Mouse (Mus musculus) thymus, postnatal 4 days (tissue): Measurements from ENCODE around the gene Timm13.

ENCODE experiments used
- DNase-seq: peaks from one replicate; pipeline ENCODE4 v3.0.0; 2021

The Timm13 gene

DNA sequence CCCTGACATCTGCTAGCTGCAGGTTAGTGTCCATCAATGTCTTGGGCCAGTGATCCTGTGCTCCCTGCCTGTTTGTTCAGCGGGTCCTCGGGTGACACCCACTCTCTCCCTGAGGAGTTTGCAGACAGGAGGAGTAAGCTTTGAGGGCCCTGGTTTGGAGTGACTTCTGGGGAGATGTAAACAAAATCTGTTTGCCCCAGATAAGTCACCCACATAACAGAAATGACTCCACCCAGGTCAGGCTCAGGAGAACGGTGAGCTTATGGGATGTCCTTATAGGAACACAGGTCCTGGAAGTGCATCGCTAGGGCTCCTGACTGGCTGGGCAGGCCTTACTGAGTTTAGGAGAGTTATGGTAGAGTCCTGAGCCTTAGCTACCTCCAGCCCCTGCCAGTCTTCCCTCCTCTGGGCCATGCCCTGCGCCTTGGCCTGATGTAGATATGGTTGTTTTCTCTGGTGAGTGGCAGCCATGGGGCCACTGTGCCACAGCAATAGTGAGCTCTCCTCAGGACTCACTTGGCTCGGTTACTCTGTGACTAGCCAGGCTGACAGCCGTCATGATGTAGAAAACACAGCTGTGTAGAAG lies 42.3 kb downstream of the Timm13 start:
- no peak for DNase-seq

- no peak for DNase-seq
Measured at GRCm38 (mm10) chr10:80857848-80858247, 42.9 kb downstream of the Timm13 start.

GRCm38 (mm10) chr10:80857386-80857785 lies 43.4 kb downstream of the Timm13 start:
- DNase-seq, result no peak

DNA sequence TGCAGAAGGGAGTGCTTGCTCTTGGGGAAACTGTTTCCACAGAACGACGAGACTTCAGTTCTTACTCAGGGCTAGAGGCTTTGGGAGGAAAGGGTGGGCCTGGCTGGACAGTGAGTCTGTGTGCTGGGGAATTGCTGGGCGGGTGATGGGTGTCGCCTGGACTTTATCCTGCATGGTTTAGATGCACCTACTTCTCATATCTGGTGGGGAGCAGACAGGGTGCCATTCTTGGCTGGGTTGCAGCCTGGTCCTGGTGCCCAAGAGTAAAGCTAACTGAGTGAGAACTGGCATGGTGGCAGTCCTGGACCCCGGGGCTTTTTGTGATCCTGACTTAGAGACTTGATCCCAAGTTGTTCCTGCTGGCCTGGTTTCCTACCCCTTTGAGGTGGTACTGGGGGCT lies 43.9 kb downstream of the Timm13 start:
- DNase-seq, result no peak

GRCm38 (mm10) chr10:80856267-80856666 lies 44.5 kb downstream of the Timm13 start:
- peak; percentile 39 for DNase-seq

- DNase-seq, result no peak
Measured at GRCm38 (mm10) chr10:80855749-80856073, 45.1 kb downstream of the Timm13 start.

DNA sequence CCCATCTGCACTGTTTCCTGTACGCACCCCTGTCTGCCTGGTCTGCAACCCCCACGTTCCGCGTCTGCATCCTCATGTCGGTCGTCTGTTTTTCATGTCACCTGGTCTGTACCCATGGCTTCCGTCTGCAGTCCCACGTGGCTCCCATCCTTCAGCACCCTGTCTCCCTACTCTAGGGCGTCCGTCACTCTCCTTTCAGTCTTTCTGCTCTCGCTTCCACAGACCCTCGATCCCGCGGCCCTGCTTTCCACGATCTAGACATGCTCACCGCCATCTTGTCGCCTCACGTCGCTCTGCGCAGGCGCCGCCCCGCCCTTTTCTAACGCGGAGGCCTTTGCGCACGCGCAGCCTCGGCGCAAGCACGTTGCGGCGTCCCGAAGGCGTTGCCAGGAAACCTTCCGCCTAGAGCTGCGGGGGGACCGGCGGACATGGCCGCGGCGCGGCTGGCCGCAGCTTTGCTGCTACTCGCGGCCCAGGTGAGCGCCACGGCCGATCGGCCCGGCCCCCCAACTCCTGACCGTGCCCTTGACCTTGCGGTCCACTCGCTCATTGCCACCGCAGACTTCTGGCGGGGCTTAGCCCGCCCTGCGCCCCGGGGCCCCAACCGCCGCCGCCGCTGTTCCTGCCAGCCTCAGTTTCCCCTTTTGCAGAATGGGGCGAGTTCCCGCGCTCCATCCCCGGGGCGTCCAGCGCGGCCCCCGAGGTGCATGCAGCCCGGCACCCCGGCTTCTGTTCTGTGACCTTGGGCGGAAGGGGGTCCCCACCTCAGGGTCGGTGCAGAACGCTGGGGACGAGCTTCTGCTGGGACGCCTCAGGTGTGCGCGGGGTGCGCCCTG lies 45.6 kb downstream of the Timm13 start, which contains the start of the genes Lsm7 and Sppl2b:
Gene Lsm7, minus strand, starts transcription at position 297 of the 836 bp plus-strand sequence.
Gene Sppl2b, plus strand, starts transcription at position 363 of the 836 bp plus-strand sequence.
- DNase-seq, result peak; percentile 99
